Mouse (Mus musculus): ENCODE results near the gene Dync2li1.

DNA sequence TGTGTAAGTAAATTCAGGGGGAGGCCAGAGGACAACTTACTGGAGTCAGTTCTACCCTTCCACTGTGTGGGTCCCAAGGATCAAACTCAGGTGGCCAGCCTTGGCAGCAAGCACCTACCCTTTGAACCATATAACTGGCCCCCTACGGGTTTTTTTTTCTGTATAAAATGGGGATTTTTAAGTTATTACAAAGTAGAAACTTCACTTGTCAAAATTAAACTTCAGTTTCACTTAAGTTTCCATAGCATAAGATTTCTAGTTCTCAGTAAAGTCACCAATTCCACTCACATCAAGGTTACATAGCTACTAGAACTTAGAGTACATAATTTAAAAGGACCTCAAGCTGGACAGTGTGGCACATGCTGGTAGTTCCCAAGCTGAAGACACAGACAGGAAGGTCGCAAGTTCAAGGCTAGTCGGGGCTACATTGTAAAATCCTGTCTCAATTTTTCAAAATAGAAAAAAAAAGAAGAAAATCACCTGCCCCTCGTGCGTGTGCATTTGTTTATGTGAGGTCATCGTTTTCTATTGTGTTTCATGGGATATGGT is 9.7 kb upstream of the Dync2li1 start:
- no peak for TF ChIP-seq POLR2A (IDR thresholded peaks at IDR 0.05; ENCODE audit: low read depth, low read length)
- TF ChIP-seq CTCF (IDR thresholded peaks at IDR 0.05; ENCODE audit: extremely low read depth, insufficient read depth, insufficient read length, insufficient replicate concordance), result no peak
